Mouse (Mus musculus) G1E (cell line): ENCODE data around the gene Epc2.

Experiments
- CTCF ChIP-seq: IDR thresholded peaks from 2 replicates; pipeline ENCODE4 v1.5.1; 2012; ENCODE audit warnings: low read depth, low read length, inconsistent platforms, mixed read lengths
- TAL1 ChIP-seq: conservative IDR thresholded peaks from 2 replicates; pipeline ENCODE4 v1.6.1; 2012; ENCODE audit warnings: low read depth, low read length, inconsistent platforms, mixed read lengths

GRCm38 (mm10) chr2:49539745-49540144 is 88.5 kb downstream of the Epc2 start:
- TF ChIP-seq CTCF (no peak), TAL1 (no peak)
